Mouse (Mus musculus): ENCODE data around the gene D330020A13Rik.

DNA sequence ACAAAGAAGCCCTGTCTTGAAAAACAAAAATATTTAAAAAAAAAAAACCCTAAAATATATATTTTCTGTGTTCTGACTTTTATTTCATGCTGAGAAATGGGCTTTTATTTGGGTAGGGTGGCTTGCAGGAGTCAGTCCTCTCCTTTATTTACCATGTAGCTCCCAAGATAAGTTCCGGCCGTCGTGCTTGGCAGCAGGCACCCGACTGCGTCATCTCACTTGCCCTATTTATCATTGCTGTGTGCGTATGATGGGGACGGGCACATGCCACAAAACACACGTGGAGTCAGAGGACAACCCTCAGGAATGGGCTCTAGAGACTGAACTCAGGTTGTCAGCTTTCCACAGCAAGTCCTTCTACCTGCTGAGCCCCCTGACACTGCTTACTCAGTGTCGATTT, 25.0 kb downstream of the D330020A13Rik start:
- TF ChIP-seq POLR2A (IDR thresholded peaks at IDR 0.05; ENCODE audit: control insufficient read depth in 1 of 2, insufficient read depth in 1 of 2, low read depth in 1 of 2, low read length in 2 of 2, poor library complexity in 1 of 2) (no peak), KAT2A (conservative IDR thresholded peaks at IDR 0.05; ENCODE audit: low read depth, low read length) (no peak), CTCF (IDR thresholded peaks at IDR 0.05 in 2 of 3, conservative IDR thresholded peaks at IDR 0.05 in 1 of 3; ENCODE audit: control insufficient read depth in 1 of 3, insufficient read depth in 1 of 3, low read depth in 2 of 3, low read length in 3 of 3, poor library complexity in 1 of 3, severe bottlenecking in 1 of 3) (no peak), HCFC1 (IDR thresholded peaks at IDR 0.05; ENCODE audit: low read depth, low read length) (no peak), ETS1 (IDR thresholded peaks at IDR 0.05; ENCODE audit: low read depth, low read length) (no peak), TAL1 (IDR thresholded peaks at IDR 0.05; ENCODE audit: low read length) (no peak), TCF12 (IDR thresholded peaks at IDR 0.05; ENCODE audit: low read depth, low read length) (no peak), EP300 (IDR thresholded peaks at IDR 0.05; ENCODE audit: low read depth in 1 of 2, low read length in 2 of 2) (no peak), MYB (IDR thresholded peaks at IDR 0.05; ENCODE audit: low read depth, low read length) (no peak), MAFK (IDR thresholded peaks at IDR 0.05; ENCODE audit: borderline replicate concordance, low read depth, low read length) (no peak)

Data from MEL (cell line).